Mouse (Mus musculus): ENCODE measurements around the gene Nrg4. TPM values are rescaled to one million over a fixed set of nuclear protein-coding genes. Genes with fewer than 3 reads are reported as not detected.

Gene Nrg4
- total RNA-seq (2017): 1.4 to 4.7 TPM in 2 of 3 replicates, not detected in the other

GRCm38 (mm10) chr9:55326515-55327233, at the start of gene Nrg4, which contains the start of gene Tmem266:
Gene Nrg4 (minus strand): TSS chr9:55326844.
Gene Tmem266 (plus strand): TSS chr9:55326913.
- no peak for ATAC-seq (replicated peaks; ENCODE audit: insufficient number of reproducible peaks, low FRiP score, low TSS enrichment, poor library complexity, severe bottlenecking)

GRCm38 (mm10) chr9:55371908-55372307, 45.3 kb upstream of the Nrg4 start:
- no peak for ATAC-seq (replicated peaks; ENCODE audit: insufficient number of reproducible peaks, low FRiP score, low TSS enrichment, poor library complexity, severe bottlenecking)

- ATAC-seq (replicated peaks; ENCODE audit: insufficient number of reproducible peaks, low FRiP score, low TSS enrichment, poor library complexity, severe bottlenecking): no peak
These were observed 41.4 kb upstream of the Nrg4 start for GRCm38 (mm10) chr9:55368011-55368410.

GRCm38 (mm10) chr9:55363707-55364106, 37.1 kb upstream of the Nrg4 start:
- no peak for ATAC-seq (replicated peaks; ENCODE audit: insufficient number of reproducible peaks, low FRiP score, low TSS enrichment, poor library complexity, severe bottlenecking)

- no peak for ATAC-seq (replicated peaks; ENCODE audit: insufficient number of reproducible peaks, low FRiP score, low TSS enrichment, poor library complexity, severe bottlenecking)
These were observed 35.3 kb upstream of the Nrg4 start for GRCm38 (mm10) chr9:55361969-55362368.

GRCm38 (mm10) chr9:55360861-55361260, 34.2 kb upstream of the Nrg4 start:
- ATAC-seq (replicated peaks; ENCODE audit: insufficient number of reproducible peaks, low FRiP score, low TSS enrichment, poor library complexity, severe bottlenecking): no peak

GRCm38 (mm10) chr9:55360372-55360771, 33.7 kb upstream of the Nrg4 start:
- no peak for ATAC-seq (replicated peaks; ENCODE audit: insufficient number of reproducible peaks, low FRiP score, low TSS enrichment, poor library complexity, severe bottlenecking)

- ATAC-seq (replicated peaks; ENCODE audit: insufficient number of reproducible peaks, low FRiP score, low TSS enrichment, poor library complexity, severe bottlenecking): no peak
These were observed 30.5 kb upstream of the Nrg4 start for GRCm38 (mm10) chr9:55357164-55357563.

GRCm38 (mm10) chr9:55355270-55355834, 28.7 kb upstream of the Nrg4 start:
- ATAC-seq (replicated peaks; ENCODE audit: insufficient number of reproducible peaks, low FRiP score, low TSS enrichment, poor library complexity, severe bottlenecking): no peak

GRCm38 (mm10) chr9:55354686-55355085, 28.0 kb upstream of the Nrg4 start:
- no peak for ATAC-seq (replicated peaks; ENCODE audit: insufficient number of reproducible peaks, low FRiP score, low TSS enrichment, poor library complexity, severe bottlenecking)

- ATAC-seq (replicated peaks; ENCODE audit: insufficient number of reproducible peaks, low FRiP score, low TSS enrichment, poor library complexity, severe bottlenecking): no peak
These were observed 22.0 kb upstream of the Nrg4 start for GRCm38 (mm10) chr9:55348664-55349063.

- ATAC-seq (replicated peaks; ENCODE audit: insufficient number of reproducible peaks, low FRiP score, low TSS enrichment, poor library complexity, severe bottlenecking): no peak
These were observed 18.7 kb upstream of the Nrg4 start for GRCm38 (mm10) chr9:55345332-55345731.

- no peak for ATAC-seq (replicated peaks; ENCODE audit: insufficient number of reproducible peaks, low FRiP score, low TSS enrichment, poor library complexity, severe bottlenecking)
These were observed 17.5 kb upstream of the Nrg4 start for GRCm38 (mm10) chr9:55344165-55344564.

- ATAC-seq (replicated peaks; ENCODE audit: insufficient number of reproducible peaks, low FRiP score, low TSS enrichment, poor library complexity, severe bottlenecking): no peak
These were observed 6.3 kb upstream of the Nrg4 start for GRCm38 (mm10) chr9:55332949-55333348.

- ATAC-seq (replicated peaks; ENCODE audit: insufficient number of reproducible peaks, low FRiP score, low TSS enrichment, poor library complexity, severe bottlenecking): no peak
These were observed 5.8 kb upstream of the Nrg4 start for GRCm38 (mm10) chr9:55332476-55332875.

- no peak for ATAC-seq (replicated peaks; ENCODE audit: insufficient number of reproducible peaks, low FRiP score, low TSS enrichment, poor library complexity, severe bottlenecking)
These were observed 2.8 kb upstream of the Nrg4 start for GRCm38 (mm10) chr9:55329401-55329800.

- no peak for ATAC-seq (replicated peaks; ENCODE audit: insufficient number of reproducible peaks, low FRiP score, low TSS enrichment, poor library complexity, severe bottlenecking)
These were observed 1.7 kb upstream of the Nrg4 start for GRCm38 (mm10) chr9:55328151-55328918.

GRCm38 (mm10) chr9:55327234-55327615, 581 bp upstream of the Nrg4 start:
- ATAC-seq (replicated peaks; ENCODE audit: insufficient number of reproducible peaks, low FRiP score, low TSS enrichment, poor library complexity, severe bottlenecking): no peak

- ATAC-seq (replicated peaks; ENCODE audit: insufficient number of reproducible peaks, low FRiP score, low TSS enrichment, poor library complexity, severe bottlenecking): no peak
These were observed 805 bp downstream of the Nrg4 start for GRCm38 (mm10) chr9:55325564-55326514.
